Mouse (Mus musculus): Measurements from ENCODE around the gene Thbd. TPM values are rescaled to one million over a fixed set of nuclear protein-coding genes. Genes with fewer than 3 reads are reported as not detected.

Gene Thbd
- polyA plus RNA-seq, 1 experiment: 28.4 TPM

- TF ChIP-seq CTCF (conservative IDR thresholded peaks at IDR 0.05; ENCODE audit: insufficient read depth, insufficient read length, low read depth, low read length) (no peak), POLR2A (IDR thresholded peaks at IDR 0.05; ENCODE audit: low read depth, low read length) (no peak)
- no peak for DNase-seq
- Histone ChIP-seq H3K27me3 (replicated peaks; ENCODE audit: control insufficient read depth, insufficient read depth, low read length) (no peaks in the 10 kb centered on the region), H3K4me3 (ENCODE audit: insufficient read depth, low read depth, low read length) (no peak overlapping the region), H3K4me1 (ENCODE audit: control insufficient read depth, insufficient read depth, low read length) (no peaks in the 10 kb centered on the region), H3K27ac (ENCODE audit: insufficient read depth, low read depth, low read length) (no peak overlapping the region), H3K36me3 (ENCODE audit: control insufficient read depth, insufficient read depth, low read length) (no peaks in the 10 kb centered on the region)
- WGBS: 54% methylated on average over 6 of the region's 6 CpGs
These were observed 20.1 kb downstream of the Thbd start for GRCm38 (mm10) chr2:148387652-148388581.

- WGBS: 77% methylated on average over 2 of the region's 2 CpGs
- Histone ChIP-seq H3K27ac (ENCODE audit: insufficient read depth, low read depth, low read length) (no peak overlapping the region), H3K4me3 (ENCODE audit: insufficient read depth, low read depth, low read length) (no peak overlapping the region), H3K27me3 (replicated peaks; ENCODE audit: control insufficient read depth, insufficient read depth, low read length) (no peaks in the 10 kb centered on the region), H3K36me3 (ENCODE audit: control insufficient read depth, insufficient read depth, low read length) (no peaks in the 10 kb centered on the region), H3K4me1 (ENCODE audit: control insufficient read depth, insufficient read depth, low read length) (no peaks in the 10 kb centered on the region)
- no peak for DNase-seq
- TF ChIP-seq CTCF (conservative IDR thresholded peaks at IDR 0.05; ENCODE audit: insufficient read depth, insufficient read length, low read depth, low read length) (no peak), POLR2A (IDR thresholded peaks at IDR 0.05; ENCODE audit: low read depth, low read length) (no peak)
These were observed 21.1 kb downstream of the Thbd start for GRCm38 (mm10) chr2:148386927-148387326.

GRCm38 (mm10) chr2:148386476-148386875 lies 21.5 kb downstream of the Thbd start:
- Histone ChIP-seq H3K27ac (ENCODE audit: insufficient read depth, low read depth, low read length) (no peak overlapping the region), H3K4me3 (ENCODE audit: insufficient read depth, low read depth, low read length) (no peak overlapping the region), H3K27me3 (replicated peaks; ENCODE audit: control insufficient read depth, insufficient read depth, low read length) (no peaks in the 10 kb centered on the region), H3K4me1 (ENCODE audit: control insufficient read depth, insufficient read depth, low read length) (no peaks in the 10 kb centered on the region), H3K36me3 (ENCODE audit: control insufficient read depth, insufficient read depth, low read length) (no peaks in the 10 kb centered on the region)
- no peak for DNase-seq
- no peak for TF ChIP-seq CTCF (conservative IDR thresholded peaks at IDR 0.05; ENCODE audit: insufficient read depth, insufficient read length, low read depth, low read length)
- TF ChIP-seq POLR2A (IDR thresholded peaks at IDR 0.05; ENCODE audit: low read depth, low read length): no peak
- WGBS: 85% methylated on average over 3 of the region's 3 CpGs

GRCm38 (mm10) chr2:148381076-148381475 lies 26.9 kb downstream of the Thbd start:
- Histone ChIP-seq H3K27me3 (replicated peaks; ENCODE audit: control insufficient read depth, insufficient read depth, low read length) (no peaks in the 10 kb centered on the region), H3K27ac (ENCODE audit: insufficient read depth, low read depth, low read length) (no peak overlapping the region), H3K36me3 (ENCODE audit: control insufficient read depth, insufficient read depth, low read length) (no peaks in the 10 kb centered on the region), H3K4me1 (ENCODE audit: control insufficient read depth, insufficient read depth, low read length) (no peaks in the 10 kb centered on the region), H3K4me3 (ENCODE audit: insufficient read depth, low read depth, low read length) (no peak overlapping the region)
- no peak for TF ChIP-seq CTCF (conservative IDR thresholded peaks at IDR 0.05; ENCODE audit: insufficient read depth, insufficient read length, low read depth, low read length)
- no peak for TF ChIP-seq POLR2A (IDR thresholded peaks at IDR 0.05; ENCODE audit: low read depth, low read length)
- WGBS: 94% methylated on average over 2 of the region's 2 CpGs
- DNase-seq: no peak

- Histone ChIP-seq H3K27me3 (replicated peaks; ENCODE audit: control insufficient read depth, insufficient read depth, low read length) (no peaks in the 10 kb centered on the region), H3K4me3 (ENCODE audit: insufficient read depth, low read depth, low read length) (no peak overlapping the region), H3K27ac (ENCODE audit: insufficient read depth, low read depth, low read length) (no peak overlapping the region), H3K4me1 (ENCODE audit: control insufficient read depth, insufficient read depth, low read length) (no peaks in the 10 kb centered on the region), H3K36me3 (ENCODE audit: control insufficient read depth, insufficient read depth, low read length) (no peaks in the 10 kb centered on the region)
- no peak for DNase-seq
- 71% methylated on average over 1 of the region's 1 CpGs for WGBS
- TF ChIP-seq POLR2A (IDR thresholded peaks at IDR 0.05; ENCODE audit: low read depth, low read length): no peak
- no peak for TF ChIP-seq CTCF (conservative IDR thresholded peaks at IDR 0.05; ENCODE audit: insufficient read depth, insufficient read length, low read depth, low read length)
These were observed 28.0 kb downstream of the Thbd start for GRCm38 (mm10) chr2:148379899-148380413.

- Histone ChIP-seq H3K27ac (ENCODE audit: insufficient read depth, low read depth, low read length) (no peak overlapping the region), H3K4me1 (ENCODE audit: control insufficient read depth, insufficient read depth, low read length) (no peaks in the 10 kb centered on the region), H3K4me3 (ENCODE audit: insufficient read depth, low read depth, low read length) (no peak overlapping the region), H3K27me3 (replicated peaks; ENCODE audit: control insufficient read depth, insufficient read depth, low read length) (no peaks in the 10 kb centered on the region), H3K36me3 (ENCODE audit: control insufficient read depth, insufficient read depth, low read length) (no peaks in the 10 kb centered on the region)
- TF ChIP-seq CTCF (conservative IDR thresholded peaks at IDR 0.05; ENCODE audit: insufficient read depth, insufficient read length, low read depth, low read length) (no peak), POLR2A (IDR thresholded peaks at IDR 0.05; ENCODE audit: low read depth, low read length) (no peak)
- WGBS: 67% methylated on average over 1 of the region's 1 CpGs
- no peak for DNase-seq
These were observed 29.1 kb downstream of the Thbd start for GRCm38 (mm10) chr2:148378817-148379342.

All from kidney, adult 2 months (tissue).